Mouse (Mus musculus): ENCODE measurements around the gene Unc45a.

GRCm38 (mm10) chr7:80276374-80276773, 64.4 kb downstream of the Unc45a start:
- no peak for TF ChIP-seq CTCF (conservative IDR thresholded peaks at IDR 0.05; ENCODE audit: low read length)
- no peak for TF ChIP-seq POU5F1 (IDR thresholded peaks at IDR 0.05; ENCODE audit: borderline replicate concordance, low read length)
